Mouse (Mus musculus): ENCODE measurements around the gene Col4a5.

DNA sequence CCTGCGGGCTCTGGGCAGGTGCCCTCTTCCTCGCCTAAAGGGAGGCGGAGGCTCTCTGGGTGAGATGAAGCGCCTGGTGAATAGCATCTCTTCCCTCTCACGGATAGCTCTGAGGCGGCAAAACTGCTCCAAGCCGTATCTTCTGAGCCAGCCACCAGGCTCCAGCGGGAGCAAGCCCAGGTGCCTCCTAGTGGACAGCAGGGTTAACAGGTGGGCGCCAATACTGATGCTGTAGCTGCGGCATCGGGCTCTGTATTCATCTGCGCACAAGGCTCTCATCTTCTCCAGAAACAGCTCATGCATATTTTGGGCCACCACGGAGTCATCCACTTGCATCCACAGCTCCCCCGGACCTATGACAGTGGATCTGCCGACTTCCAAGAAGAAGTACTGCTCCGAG is 248.8 kb downstream of the Col4a5 start:
- TF ChIP-seq CTCF (IDR thresholded peaks at IDR 0.05): no peak
- TF ChIP-seq EP300 (IDR thresholded peaks at IDR 0.05; ENCODE audit: insufficient read depth, low read depth, low read length): no peak
